Mouse (Mus musculus) hindbrain, postnatal 0 days (tissue): ENCODE measurements around the gene Bpnt1. TPM values are rescaled to one million over a fixed set of nuclear protein-coding genes. Genes with fewer than 3 reads are reported as not detected.

Source experiments
- ATAC-seq: fragments of 200-750 bp; cut with Nextera tagmentation; 2 replicates; pipeline ENCODE4 v1.8.0; 2017; ENCODE audit warnings: mild to moderate bottlenecking, moderate TSS enrichment, moderate library complexity
- DNase-seq: peaks from one replicate; pipeline ENCODE4 v3.0.0-alpha.2; 2015; ENCODE audit warnings: low spot score
- H3K27ac ChIP-seq: fragments of 300-500 bp; sonication (generic); 2 replicates; pipeline ENCODE4 v1.5.1; 2014; ENCODE audit warnings: mild to moderate bottlenecking
- H3K27me3 ChIP-seq: fragments of 300-500 bp; sonication (generic); 2 replicates; pipeline ENCODE4 v1.6.1; 2014; ENCODE audit warnings: low read length, mixed read lengths; ENCODE audit not compliant: insufficient read depth
- H3K36me3 ChIP-seq: fragments of 300-500 bp; sonication (generic); 2 replicates; pipeline ENCODE4 v1.6.1; 2014; ENCODE audit warnings: low read length, mixed read lengths; ENCODE audit not compliant: insufficient read depth
- H3K4me1 ChIP-seq: fragments of 300-500 bp; sonication (generic); 2 replicates; pipeline ENCODE4 v1.6.1; 2014; ENCODE audit warnings: antibody characterized with exemption, low read length, mixed read lengths; ENCODE audit not compliant: insufficient read depth
- H3K4me2 ChIP-seq: fragments of 300-500 bp; sonication (generic); 2 replicates; pipeline ENCODE4 v1.6.1; 2014; ENCODE audit warnings: low read depth, mild to moderate bottlenecking, low read length, moderate library complexity, mixed read lengths
- H3K4me3 ChIP-seq: fragments of 300-500 bp; sonication (generic); 2 replicates; pipeline ENCODE4 v1.5.1; 2014; ENCODE audit warnings: low read length
- H3K9ac ChIP-seq: fragments of 300-500 bp; sonication (generic); replicated peaks from 2 replicates; pipeline ENCODE4 v1.6.1; 2014; ENCODE audit warnings: mild to moderate bottlenecking, low read length, moderate library complexity, mixed read lengths
- H3K9me3 ChIP-seq: fragments of 300-500 bp; sonication (generic); 2 replicates; pipeline ENCODE4 v1.6.1; 2016; ENCODE audit warnings: low read length, mixed read lengths
- CTCF ChIP-seq: IDR thresholded peaks from 2 replicates; pipeline ENCODE4 v1.5.1; 2016; ENCODE audit warnings: antibody characterized with exemption, control low read depth, low read depth
- WGBS: fragments of 180-500 bp; shearing (Covaris S2); extraction: QIAGEN DNeasy Blood & Tissue Kit; methylation state at CpG from one replicate; pipeline ENCODE4 v1.1.7; 2014; 5-methylcytosine and 5-hydroxymethylcytosine counted together
- polyA plus RNA-seq: library from polyadenylated mRNA; unstranded; fragments of >200 nt; fragmentation: Nextera tagmentation; extraction: Ambion mirVana; gene quantifications from 2 replicates; pipeline ENCODE4 v1.2.1, GENCODE M21; 2015
- total RNA-seq: library from RNA; depleted of rRNA; stranded (reverse); fragments of >200 nt; gene quantifications from 2 replicates; pipeline ENCODE4 v1.2.3, GENCODE M21; 2014

The Bpnt1 gene
- total and polyA plus RNA-seq, 2 experiments from 2014 or later, result 69.9 to 77.1 TPM

DNA sequence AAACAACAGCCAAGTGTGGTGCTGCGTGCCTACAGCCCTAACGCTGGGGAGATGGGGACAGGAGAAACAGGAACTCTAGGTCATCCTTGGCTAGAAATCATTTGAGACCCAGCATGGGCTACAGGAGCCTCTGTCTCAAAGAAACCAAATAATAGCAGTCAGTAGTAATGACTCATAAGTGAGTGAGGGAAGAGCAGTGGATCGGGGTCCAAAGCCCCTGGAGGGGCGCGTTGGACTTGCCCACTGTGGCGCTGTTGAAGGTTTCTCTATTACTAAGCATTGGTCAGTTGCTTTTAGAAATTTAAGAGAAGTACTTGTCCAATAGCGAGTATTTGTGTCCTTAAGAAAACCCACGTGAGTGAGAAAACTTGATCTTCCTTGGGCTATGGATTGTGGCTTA lies 21.4 kb downstream of the Bpnt1 start:
- H3K27me3 ChIP-seq, result no peaks in the 10 kb centered on the region
- H3K36me3 ChIP-seq, result peaks cover 67% of the 10 kb centered on the region
- no peak for ATAC-seq
- H3K9me3 ChIP-seq, result no peaks in the 10 kb centered on the region
- H3K4me3 ChIP-seq, result no peak overlapping the region
- no peaks in the 10 kb centered on the region for H3K4me1 ChIP-seq
- DNase-seq, result no peak
- no peak overlapping the region for H3K4me2 ChIP-seq
- H3K27ac ChIP-seq, result no peak overlapping the region
- H3K9ac ChIP-seq, result no peak overlapping the region
- 96% methylated on average over 8 of the region's 8 CpGs for WGBS
- no peak for TF ChIP-seq CTCF

- Histone ChIP-seq H3K9ac (no peak overlapping the region), H3K27me3 (no peaks in the 10 kb centered on the region), H3K4me1 (no peaks in the 10 kb centered on the region), H3K27ac (no peak overlapping the region), H3K9me3 (no peaks in the 10 kb centered on the region), H3K4me3 (no peak overlapping the region), H3K4me2 (no peak overlapping the region), H3K36me3 (peaks cover 58% of the 10 kb centered on the region)
- no peak for TF ChIP-seq CTCF
- DNase-seq (no peak), ATAC-seq (no peak)
- 94% methylated on average over 4 of the region's 4 CpGs for WGBS
Measured at GRCm38 (mm10) chr1:185354731-185355130, 22.8 kb downstream of the Bpnt1 start.

DNA sequence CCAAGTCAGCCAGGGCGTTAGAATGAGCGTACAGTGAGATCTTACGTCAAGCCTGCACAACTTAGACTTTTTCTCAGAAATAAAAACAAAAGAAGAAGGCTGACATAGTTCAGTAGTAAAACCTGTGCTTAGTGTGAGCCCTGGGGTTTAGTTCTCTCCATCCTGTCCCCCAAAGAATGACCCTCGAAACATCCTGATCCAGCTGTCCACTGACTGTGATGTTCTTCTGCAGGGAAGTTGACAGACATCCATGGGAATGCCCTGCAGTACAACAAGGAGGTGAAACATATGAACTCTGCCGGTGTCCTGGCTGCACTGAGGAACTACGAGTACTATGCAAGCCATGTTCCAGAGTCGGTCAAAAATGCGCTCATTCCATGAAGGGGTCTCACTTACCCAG lies 24.3 kb downstream of the Bpnt1 start:
- Histone ChIP-seq H3K27me3 (no peaks in the 10 kb centered on the region), H3K4me2 (no peak overlapping the region), H3K9ac (no peak overlapping the region), H3K4me3 (no peak overlapping the region), H3K27ac (no peak overlapping the region), H3K36me3 (peaks cover 45% of the 10 kb centered on the region), H3K4me1 (no peaks in the 10 kb centered on the region), H3K9me3 (no peaks in the 10 kb centered on the region)
- DNase-seq, result no peak
- ATAC-seq, result no peak
- WGBS, result 97% methylated on average over 8 of the region's 8 CpGs
- no peak for TF ChIP-seq CTCF

DNA sequence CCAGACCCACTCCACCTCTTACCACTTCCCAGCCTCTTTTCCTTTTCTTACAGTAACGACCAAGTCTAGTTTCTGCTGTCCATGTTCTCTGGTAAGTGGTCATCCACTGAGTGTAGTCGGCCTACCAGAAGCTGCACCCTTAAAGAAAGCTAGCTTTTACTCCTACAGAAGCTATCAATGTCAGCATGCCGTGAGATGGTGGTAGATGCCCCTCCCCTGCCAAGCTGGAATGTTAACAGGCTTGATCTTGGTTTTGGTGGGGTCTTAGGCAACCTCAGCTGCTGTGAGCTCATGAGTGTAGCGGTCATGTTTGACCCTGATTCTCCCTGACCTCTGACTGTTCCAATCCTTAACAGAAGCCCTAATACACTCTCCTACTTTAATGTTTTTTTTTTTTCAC lies 26.3 kb downstream of the Bpnt1 start:
- Histone ChIP-seq H3K9ac (no peak overlapping the region), H3K27me3 (no peaks in the 10 kb centered on the region), H3K4me3 (no peak overlapping the region), H3K27ac (no peak overlapping the region), H3K9me3 (no peaks in the 10 kb centered on the region), H3K36me3 (peaks cover 30% of the 10 kb centered on the region), H3K4me1 (no peaks in the 10 kb centered on the region; the same call in 1 of the 2 replicates), H3K4me2 (no peak overlapping the region)
- WGBS, result 93% methylated on average over 4 of the region's 4 CpGs
- no peak for TF ChIP-seq CTCF
- ATAC-seq (no peak), DNase-seq (no peak)

- H3K9ac ChIP-seq, result peak within 1 kb of the TSS; percentile 77
- H3K27ac ChIP-seq, result peak within 1 kb of the TSS; percentile 91
- H3K4me3 ChIP-seq, result peak within 1 kb of the TSS; percentile 87
- peaks cover 10% of the 10 kb centered on the region; the same call in 1 of the 2 replicates for H3K4me1 ChIP-seq
- H3K9me3 ChIP-seq, result no peaks in the 10 kb centered on the region
- H3K4me2 ChIP-seq, result peak within 1 kb of the TSS; percentile 77
- TF ChIP-seq CTCF, result peak; percentile 24; the same call in 1 of the 2 replicates
- no peaks in the 10 kb centered on the region for H3K27me3 ChIP-seq
- peak; percentile 100 for DNase-seq
- peaks cover 11% of the 10 kb centered on the region for H3K36me3 ChIP-seq
- peak; percentile 99 for ATAC-seq
- under 1% methylated on average over 91 of the region's 92 CpGs for WGBS
Measured at GRCm38 (mm10) chr1:185362677-185363520, 30.9 kb downstream of the Bpnt1 start, which contains the start of gene Eprs. Gene Eprs (plus strand): TSS chr1:185363044.

- Histone ChIP-seq H3K9me3 (no peaks in the 10 kb centered on the region), H3K4me1 (peaks cover 10% of the 10 kb centered on the region; the same call in 1 of the 2 replicates), H3K4me3 (peak overlapping the region; percentile 87), H3K9ac (peak overlapping the region; percentile 77), H3K27ac (peak overlapping the region; percentile 91), H3K36me3 (peaks cover 7% of the 10 kb centered on the region; the same call in 1 of the 2 replicates), H3K4me2 (peak overlapping the region; percentile 64), H3K27me3 (no peaks in the 10 kb centered on the region)
- WGBS, result 4% methylated on average over 22 of the region's 22 CpGs
- DNase-seq (peak; percentile 84), ATAC-seq (peak; percentile 59)
- TF ChIP-seq CTCF, result peak; percentile 16; the same call in 1 of the 2 replicates
Measured at GRCm38 (mm10) chr1:185363526-185364182, 31.7 kb downstream of the Bpnt1 start.
